Mouse (Mus musculus): ENCODE results near the gene Tab1.

DNA sequence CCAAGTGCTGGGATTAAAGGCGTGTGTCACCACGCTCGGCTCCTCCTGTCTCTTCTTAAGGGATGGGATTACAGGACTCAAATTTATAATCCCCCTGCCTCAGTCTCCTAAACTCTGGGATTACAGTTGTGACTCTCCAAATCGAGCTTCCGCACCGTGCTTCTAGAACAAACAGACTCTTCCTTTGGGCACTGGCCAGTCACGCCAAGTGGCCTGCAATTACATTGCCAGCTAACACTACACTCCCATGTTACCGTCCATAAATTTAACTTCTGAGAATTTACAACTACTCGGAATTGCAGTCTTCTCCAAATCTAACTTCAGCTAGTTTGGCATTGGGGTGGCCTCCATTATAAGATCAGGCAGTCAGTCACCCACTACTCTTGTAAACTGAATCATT, 475 bp upstream of the Tab1 start:
- no peak for TF ChIP-seq CTCF (IDR thresholded peaks at IDR 0.05; ENCODE audit: borderline replicate concordance, extremely low read depth, insufficient read depth, insufficient read length)
- TF ChIP-seq POLR2A (IDR thresholded peaks at IDR 0.05; ENCODE audit: borderline replicate concordance, extremely low read depth, insufficient read depth, insufficient read length, poor library complexity, severe bottlenecking), result no peak

All from brain, embryonic 14.5 days (tissue).